Mouse (Mus musculus) kidney, adult 18-20 months (tissue): Measurements from ENCODE around the gene Fn3k.
A peak's percentile ranks its signal among the peaks of the same experiment; 100 is the strongest.

ENCODE experiments used
- DNase-seq: peaks from one replicate; pipeline ENCODE4 v3.0.0; 2021

The Fn3k gene

GRCm38 (mm10) chr11:121457874-121458273 lies 23.2 kb downstream of the Fn3k start:
- no peak for DNase-seq

- DNase-seq, result no peak
These were observed 32.7 kb downstream of the Fn3k start for GRCm38 (mm10) chr11:121467408-121467807.

DNA sequence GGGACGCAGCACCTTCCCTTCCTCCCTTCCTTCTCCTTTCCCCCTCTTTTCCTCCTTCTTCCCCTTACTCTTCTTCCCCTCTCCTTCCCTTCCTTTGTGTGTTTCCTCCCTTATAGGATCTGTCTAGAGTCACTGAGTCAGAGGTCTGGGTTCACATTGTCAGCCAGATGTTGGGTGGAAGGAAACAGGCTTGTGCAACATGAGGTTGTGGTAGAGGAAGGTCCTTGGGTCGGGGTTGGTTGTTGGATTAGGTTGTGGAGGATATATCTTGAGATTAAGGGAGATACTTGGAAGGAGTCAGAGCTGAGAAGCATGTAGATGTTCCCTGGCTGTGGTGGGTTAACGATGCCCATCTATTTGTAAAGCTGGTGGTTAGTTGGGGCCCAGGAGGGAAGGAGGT lies 40.1 kb downstream of the Fn3k start:
- no peak for DNase-seq

DNA sequence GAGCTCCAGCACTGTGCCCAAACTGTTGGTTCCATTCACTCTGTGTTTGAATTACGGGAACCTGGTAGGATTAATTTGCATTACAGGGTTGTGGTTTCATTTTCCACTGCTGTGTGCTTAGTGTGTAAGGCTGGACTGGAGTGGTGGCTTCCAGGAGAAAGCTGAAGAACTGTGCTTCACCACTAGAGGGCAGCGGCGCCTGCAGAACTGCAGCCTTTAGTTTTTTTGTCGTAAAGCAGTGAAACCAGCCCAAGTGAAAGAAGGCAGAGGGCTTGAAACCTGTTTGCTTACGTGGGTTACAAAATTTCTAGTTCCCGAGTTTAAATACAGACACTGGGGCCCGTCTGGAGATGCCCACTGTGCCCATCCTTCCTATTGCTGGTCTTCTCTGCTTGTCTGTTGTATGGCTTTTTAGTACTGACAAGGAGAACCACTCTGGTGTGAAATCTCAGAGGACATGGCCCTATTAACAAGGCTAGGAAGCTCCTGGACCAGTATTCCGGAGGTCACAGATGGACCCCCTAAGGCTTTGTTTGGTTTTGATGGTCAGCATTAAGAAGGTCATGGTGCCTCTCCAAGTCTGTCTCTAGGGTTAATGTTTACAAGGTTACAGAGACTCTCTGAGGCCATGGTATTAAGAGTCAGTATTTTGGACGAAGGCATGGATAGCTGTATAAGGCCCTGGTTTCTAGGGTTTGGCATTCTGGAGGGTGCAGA lies 41.1 kb downstream of the Fn3k start:
- DNase-seq, result peak; percentile 76

GRCm38 (mm10) chr11:121479476-121480203 lies 44.9 kb downstream of the Fn3k start:
- no peak for DNase-seq

- DNase-seq, result no peak
These were observed 46.4 kb downstream of the Fn3k start for GRCm38 (mm10) chr11:121481129-121481528.

GRCm38 (mm10) chr11:121485882-121486281 lies 51.2 kb downstream of the Fn3k start:
- DNase-seq, result no peak

- DNase-seq, result no peak
These were observed 55.9 kb downstream of the Fn3k start for GRCm38 (mm10) chr11:121490651-121491050.
